Mouse (Mus musculus): ENCODE measurements at regions not wholly inside any gene's neighbourhood (a gene's known extent, or its start where the extent isn't known, plus 50 kb on each side); places are given as distances from the start of the nearest gene placed in this dataset.

DNA sequence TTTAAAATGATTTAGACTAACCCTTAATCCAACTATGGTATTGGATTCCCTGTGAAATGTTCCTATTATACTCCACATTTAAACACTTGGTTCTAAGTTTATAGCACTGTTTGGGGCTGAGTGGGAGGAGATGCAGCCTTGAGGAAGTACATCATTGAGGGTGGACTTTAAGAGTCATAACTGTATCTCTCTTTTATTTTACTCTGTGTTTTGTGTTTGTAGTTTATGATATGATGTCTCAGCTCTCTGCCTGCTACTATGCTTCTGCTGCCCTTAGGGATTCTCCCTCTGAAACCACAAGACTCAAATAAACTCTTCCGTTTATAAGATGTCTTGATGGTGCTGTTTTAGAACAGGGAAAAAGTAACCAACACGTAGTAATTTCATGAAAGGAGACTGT, 797.7 kb upstream of the Sel1l start:
- no peak for DNase-seq (ENCODE audit: low spot score in 2 of 2)

DNA sequence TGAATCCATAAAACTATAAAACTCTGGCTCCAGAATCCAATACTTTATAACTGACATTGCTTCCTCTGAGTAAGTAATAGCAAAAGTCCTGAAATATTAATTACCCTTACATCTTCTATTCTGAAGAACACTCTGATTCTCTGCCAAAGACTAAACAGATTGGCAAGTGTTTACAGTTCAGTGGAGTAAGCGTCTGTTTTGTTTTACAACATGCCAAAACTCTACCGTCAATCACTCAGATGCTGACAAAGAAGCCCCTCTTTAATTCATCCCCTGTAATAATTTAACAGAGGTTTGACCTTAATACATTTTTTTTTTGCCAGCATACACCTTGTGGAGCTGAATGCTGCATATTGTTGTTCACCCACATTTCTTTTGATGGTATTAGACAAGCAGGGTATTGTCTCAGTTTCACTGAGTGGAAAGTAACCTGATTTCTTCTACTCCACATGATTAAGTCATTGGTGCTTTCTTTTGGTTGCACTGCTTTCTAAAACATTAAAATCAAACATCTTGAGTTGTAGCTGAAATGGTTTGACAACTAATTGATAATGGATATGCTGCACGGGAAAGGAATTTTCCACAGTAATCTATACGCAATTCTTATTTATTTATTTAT, 796.2 kb upstream of the Sel1l start:
- no peak for DNase-seq (ENCODE audit: low spot score in 2 of 2)

DNA sequence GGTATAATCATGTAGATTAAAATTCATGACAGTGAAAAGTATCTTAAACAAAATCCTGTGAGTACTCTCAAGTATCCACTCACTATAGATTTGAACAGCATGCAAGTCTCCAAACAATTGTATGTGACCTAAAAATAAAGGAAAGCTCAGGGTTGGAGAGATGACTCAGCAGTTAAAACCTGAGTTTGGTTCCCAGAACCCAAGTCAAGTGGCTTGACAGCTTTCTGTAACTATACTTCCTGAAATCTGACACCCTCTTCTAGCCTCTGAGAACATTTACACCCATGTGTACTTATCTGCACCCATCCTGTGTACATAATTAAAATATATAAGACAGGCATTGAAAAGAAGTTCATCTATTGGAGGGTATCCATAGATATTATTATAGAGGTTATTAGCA, 770.2 kb upstream of the Sel1l start:
- DNase-seq (ENCODE audit: low spot score in 2 of 2), result no peak

DNA sequence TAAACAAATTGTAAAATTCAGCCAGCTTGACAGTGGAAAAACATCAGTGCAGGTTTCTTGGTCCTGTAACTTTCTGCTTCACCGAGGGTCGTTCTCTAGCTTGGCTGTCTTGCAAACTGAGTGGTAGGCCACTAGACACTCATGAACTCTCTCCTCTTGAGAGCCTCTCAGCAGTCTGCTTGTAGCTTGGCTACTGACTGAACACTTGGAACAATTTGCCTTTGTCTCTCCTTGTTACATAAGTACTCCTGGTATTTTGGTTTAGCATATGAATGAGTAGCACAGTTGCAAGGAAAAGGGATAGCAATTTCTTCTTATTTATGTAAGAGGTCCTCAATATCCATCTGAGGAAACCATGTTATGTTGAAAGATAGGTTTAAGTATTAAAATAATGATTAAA, 769.6 kb upstream of the Sel1l start:
- DNase-seq (ENCODE audit: low spot score in 2 of 2), result no peak

DNA sequence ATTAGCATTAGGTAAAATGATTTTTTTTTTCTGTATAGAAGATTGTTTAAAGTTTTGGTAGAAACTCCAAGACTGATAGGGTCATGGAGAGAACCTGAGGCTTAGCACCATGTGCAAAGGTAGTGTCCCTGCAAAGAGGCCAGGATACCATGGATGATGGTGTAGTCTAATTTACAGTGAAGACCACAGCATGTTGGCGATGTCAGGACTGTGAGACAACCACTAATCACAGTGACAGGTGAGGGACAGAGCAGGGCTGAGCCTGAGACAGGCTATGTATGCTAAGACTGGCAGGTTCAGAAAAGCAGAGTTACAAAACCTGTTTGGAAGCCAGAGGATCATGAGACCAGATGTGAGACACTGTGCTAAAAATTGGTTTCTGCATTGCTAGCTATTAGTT, 752.7 kb upstream of the Sel1l start:
- no peak for DNase-seq (ENCODE audit: low spot score in 2 of 2)

DNA sequence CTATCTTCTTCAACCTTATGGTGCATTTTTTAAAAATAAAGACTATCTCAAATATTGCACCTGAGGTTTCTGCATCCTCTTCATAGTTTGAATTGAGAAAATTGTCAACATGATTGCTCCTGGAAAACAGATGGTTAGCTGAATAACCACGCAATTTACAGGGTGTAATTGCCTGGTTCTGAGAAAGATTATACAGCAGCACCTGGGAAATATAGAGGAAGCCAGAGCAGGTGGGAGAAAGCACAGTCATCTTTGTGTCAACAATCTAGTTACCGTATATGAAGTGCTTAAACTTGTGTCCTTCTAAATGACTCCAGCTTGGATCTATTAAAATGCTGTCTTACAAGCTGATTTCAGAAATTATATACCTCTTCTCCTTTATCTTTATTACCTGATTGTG, 740.8 kb upstream of the Sel1l start:
- no peak for DNase-seq (ENCODE audit: low spot score in 2 of 2)

DNA sequence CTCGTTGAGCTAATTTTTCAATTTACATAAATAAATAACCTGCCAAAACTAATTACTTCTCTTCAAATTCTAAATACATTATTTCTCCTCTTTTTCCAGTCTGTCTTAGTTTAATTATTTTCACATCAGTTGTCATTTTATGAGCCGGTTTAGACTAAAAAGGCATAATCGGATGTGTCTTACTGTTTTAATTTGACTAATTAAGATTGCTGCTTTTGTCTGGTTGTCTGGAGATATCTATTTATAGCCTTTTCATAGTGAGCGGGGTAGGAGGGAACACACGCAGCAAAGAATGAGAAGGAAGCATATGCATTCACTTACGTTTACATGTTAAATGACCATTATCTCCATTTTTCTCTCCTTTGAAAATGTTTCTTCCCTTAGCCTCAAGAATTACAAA, 740.3 kb upstream of the Sel1l start:
- no peak for DNase-seq (ENCODE audit: low spot score in 2 of 2)

DNA sequence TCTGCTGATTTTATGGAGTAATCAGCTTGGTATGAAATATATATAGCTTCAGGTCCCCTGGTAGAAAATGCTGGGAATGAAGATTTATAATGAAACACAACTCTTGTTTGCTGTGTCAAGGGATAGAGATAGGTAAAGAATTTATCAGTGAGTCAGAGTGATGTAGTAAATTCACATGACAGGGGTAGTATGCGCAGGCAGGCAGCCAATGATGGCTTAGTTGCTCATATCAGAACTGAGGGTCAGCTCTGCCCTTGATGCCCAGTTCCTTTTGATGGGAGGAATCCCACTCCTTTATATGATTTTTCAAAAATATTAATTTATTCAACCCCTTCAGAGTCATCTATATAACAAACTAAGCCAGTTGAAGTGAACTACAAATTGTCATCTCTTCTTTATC, 729.6 kb upstream of the Sel1l start:
- no peak for DNase-seq (ENCODE audit: low spot score in 2 of 2)

Measured in frontal cortex, postnatal 36 days (tissue).